Mouse (Mus musculus) neural tube, embryonic 11.5 days (tissue): ENCODE results near the gene Etnk1. TPM values are rescaled to one million over a fixed set of nuclear protein-coding genes. Genes with fewer than 3 reads are reported as not detected.
"Not testable (repeated sequence)": the region's sequence is repeated elsewhere in the genome, so short reads cannot be mapped to it uniquely, and the experiment has no call there.

Experiments
- ATAC-seq: fragments of 200-750 bp; cut with Nextera tagmentation; 2 replicates; pipeline ENCODE4 v1.8.0; 2017; ENCODE audit warnings: moderate number of reproducible peaks, mild to moderate bottlenecking, moderate TSS enrichment, moderate library complexity; ENCODE audit not compliant: insufficient read depth, low FRiP score, low TSS enrichment
- DNase-seq: peaks from one replicate; pipeline ENCODE4 v3.0.0-alpha.2; 2015; ENCODE audit warnings: low spot score
- H3K27ac ChIP-seq: fragments of 300-500 bp; sonication (generic); 2 replicates; pipeline ENCODE4 v1.5.1; 2014; ENCODE audit warnings: low read depth, mild to moderate bottlenecking, low read length
- H3K27me3 ChIP-seq: fragments of 300-500 bp; sonication (generic); 2 replicates; pipeline ENCODE4 v1.6.1; 2014; ENCODE audit warnings: mild to moderate bottlenecking, low read length, mixed read lengths; ENCODE audit not compliant: control insufficient read depth, insufficient read depth
- H3K36me3 ChIP-seq: fragments of 300-500 bp; sonication (generic); 2 replicates; pipeline ENCODE4 v1.6.1; 2014; ENCODE audit warnings: mild to moderate bottlenecking, low read length, moderate library complexity, mixed read lengths; ENCODE audit not compliant: control insufficient read depth, insufficient read depth
- H3K4me1 ChIP-seq: fragments of 300-500 bp; sonication (generic); 2 replicates; pipeline ENCODE4 v1.6.1; 2014; ENCODE audit warnings: low read length, mixed read lengths; ENCODE audit not compliant: control insufficient read depth, insufficient read depth
- H3K4me2 ChIP-seq: fragments of 300-500 bp; sonication (generic); 2 replicates; pipeline ENCODE4 v1.6.1; 2014; ENCODE audit warnings: low read depth, mild to moderate bottlenecking, moderate library complexity
- H3K4me3 ChIP-seq: fragments of 300-500 bp; sonication (generic); 2 replicates; pipeline ENCODE4 v1.5.1; 2014; ENCODE audit warnings: low read depth, low read length
- H3K9ac ChIP-seq: fragments of 300-500 bp; sonication (generic); 2 replicates; pipeline ENCODE4 v1.6.1; 2014; ENCODE audit warnings: mild to moderate bottlenecking, low read length
- H3K9me3 ChIP-seq: fragments of 300-500 bp; sonication (generic); 2 replicates; pipeline ENCODE4 v1.6.1; 2016; ENCODE audit warnings: low read length; ENCODE audit not compliant: control insufficient read depth
- WGBS: fragments of 180-500 bp; shearing (Covaris S2); extraction: QIAGEN DNeasy Blood & Tissue Kit; methylation state at CpG from one replicate; pipeline ENCODE4 v1.1.7; 2014; 5-methylcytosine and 5-hydroxymethylcytosine counted together
- polyA plus RNA-seq: library from polyadenylated mRNA; unstranded; fragments of >200 nt; fragmentation: Nextera tagmentation; extraction: Ambion mirVana; gene quantifications from 2 replicates; pipeline ENCODE4 v1.2.1, GENCODE M21; 2014

The Etnk1 gene
- polyA plus RNA-seq, 1 experiment from 2014 or later, result 35.0 TPM

- ATAC-seq, H3K27me3 ChIP-seq, H3K36me3 ChIP-seq, H3K4me3 ChIP-seq, DNase-seq, H3K27ac ChIP-seq, H3K4me1 ChIP-seq, H3K4me2 ChIP-seq, H3K9ac ChIP-seq, H3K9me3 ChIP-seq: not testable (repeated sequence)
- 94% methylated on average over 3 of the region's 4 CpGs for WGBS
Observed at GRCm38 (mm10) chr6:143172683-143173082, 5.7 kb downstream of the Etnk1 start.

- WGBS, result 92% methylated on average over 4 of the region's 4 CpGs
- H3K4me1 ChIP-seq, result peaks cover 3% of the 10 kb centered on the region; the same call in 1 of the 2 replicates
- DNase-seq (no peak), ATAC-seq (no peak)
- H3K9me3 ChIP-seq, result no peaks in the 10 kb centered on the region
- H3K27ac ChIP-seq, result no peak overlapping the region
- H3K4me3 ChIP-seq, result no peak overlapping the region
- no peak overlapping the region for H3K9ac ChIP-seq
- no peak overlapping the region for H3K4me2 ChIP-seq
- H3K36me3 ChIP-seq, result no peaks in the 10 kb centered on the region
- H3K27me3 ChIP-seq, result no peaks in the 10 kb centered on the region
Observed at GRCm38 (mm10) chr6:143174226-143174625, 7.2 kb downstream of the Etnk1 start.

GRCm38 (mm10) chr6:143174906-143175656 lies 8.1 kb downstream of the Etnk1 start:
- H3K4me1 ChIP-seq, result peaks cover 3% of the 10 kb centered on the region; the same call in 1 of the 2 replicates
- DNase-seq, result peak; percentile 37
- H3K27ac ChIP-seq, result no peak overlapping the region
- ATAC-seq, result no peak
- H3K36me3 ChIP-seq, result no peaks in the 10 kb centered on the region
- no peaks in the 10 kb centered on the region for H3K27me3 ChIP-seq
- H3K4me3 ChIP-seq, result no peak overlapping the region
- no peak overlapping the region for H3K4me2 ChIP-seq
- no peak overlapping the region for H3K9ac ChIP-seq
- 52% methylated on average over 3 of the region's 3 CpGs for WGBS
- H3K9me3 ChIP-seq, result no peaks in the 10 kb centered on the region

- 92% methylated on average over 9 of the region's 9 CpGs for WGBS
- H3K27me3 ChIP-seq, result no peaks in the 10 kb centered on the region
- H3K27ac ChIP-seq, result no peak overlapping the region
- no peak overlapping the region for H3K9ac ChIP-seq
- no peaks in the 10 kb centered on the region for H3K9me3 ChIP-seq
- H3K4me1 ChIP-seq, result no peaks in the 10 kb centered on the region; the same call in 1 of the 2 replicates
- H3K4me2 ChIP-seq, result no peak overlapping the region
- no peak overlapping the region for H3K4me3 ChIP-seq
- H3K36me3 ChIP-seq, result no peaks in the 10 kb centered on the region; the same call in 1 of the 2 replicates
- DNase-seq (no peak), ATAC-seq (no peak)
Observed at GRCm38 (mm10) chr6:143176076-143176475, 9.1 kb downstream of the Etnk1 start.

- H3K9me3 ChIP-seq, result no peaks in the 10 kb centered on the region
- H3K4me3 ChIP-seq, result no peak overlapping the region
- ATAC-seq, result no peak
- H3K27me3 ChIP-seq, result no peaks in the 10 kb centered on the region
- no peaks in the 10 kb centered on the region; the same call in 1 of the 2 replicates for H3K4me1 ChIP-seq
- no peak overlapping the region for H3K4me2 ChIP-seq
- H3K36me3 ChIP-seq, result no peaks in the 10 kb centered on the region; the same call in 1 of the 2 replicates
- DNase-seq, result no peak
- no peak overlapping the region for H3K9ac ChIP-seq
- no peak overlapping the region for H3K27ac ChIP-seq
- WGBS, result 90% methylated on average over 9 of the region's 9 CpGs
Observed at GRCm38 (mm10) chr6:143176591-143176990, 9.6 kb downstream of the Etnk1 start.

- H3K36me3 ChIP-seq, result no peaks in the 10 kb centered on the region; the same call in 1 of the 2 replicates
Observed at GRCm38 (mm10) chr6:143179181-143179580, 12.2 kb downstream of the Etnk1 start.

GRCm38 (mm10) chr6:143179733-143180132 lies 12.7 kb downstream of the Etnk1 start:
- WGBS, result 83% methylated on average over 1 of the region's 2 CpGs
- Histone ChIP-seq H3K4me3 (no peak overlapping the region), H3K4me1 (no peaks in the 10 kb centered on the region; the same call in 1 of the 2 replicates), H3K9me3 (no peaks in the 10 kb centered on the region), H3K27ac (no peak overlapping the region), H3K27me3 (no peaks in the 10 kb centered on the region), H3K36me3 (no peaks in the 10 kb centered on the region; the same call in 1 of the 2 replicates), H3K4me2 (no peak overlapping the region), H3K9ac (no peak overlapping the region)
- DNase-seq, result no peak
- ATAC-seq, result no peak

More at GRCm38 (mm10) chr6:143179181-143179580, 12.2 kb downstream of the Etnk1 start:
- Histone ChIP-seq H3K27me3 (no peaks in the 10 kb centered on the region), H3K27ac (no peak overlapping the region), H3K9ac (no peak overlapping the region), H3K4me2 (no peak overlapping the region), H3K4me1 (no peaks in the 10 kb centered on the region; the same call in 1 of the 2 replicates), H3K4me3 (no peak overlapping the region), H3K9me3 (no peaks in the 10 kb centered on the region)
- 90% methylated on average over 4 of the region's 4 CpGs for WGBS
- DNase-seq (no peak), ATAC-seq (no peak)

GRCm38 (mm10) chr6:143180511-143180910 lies 13.5 kb downstream of the Etnk1 start:
- H3K27me3 ChIP-seq, result no peaks in the 10 kb centered on the region
- ATAC-seq (no peak), DNase-seq (no peak)
- 89% methylated on average over 14 of the region's 14 CpGs for WGBS
- no peak overlapping the region for H3K27ac ChIP-seq
- peaks cover 2% of the 10 kb centered on the region; the same call in 1 of the 2 replicates for H3K36me3 ChIP-seq
- no peak overlapping the region for H3K9ac ChIP-seq
- no peak overlapping the region for H3K4me2 ChIP-seq
- no peaks in the 10 kb centered on the region; the same call in 1 of the 2 replicates for H3K4me1 ChIP-seq
- H3K9me3 ChIP-seq, result no peaks in the 10 kb centered on the region
- no peak overlapping the region for H3K4me3 ChIP-seq

- H3K4me3 ChIP-seq, result no peak overlapping the region
- DNase-seq (no peak), ATAC-seq (no peak)
- no peaks in the 10 kb centered on the region for H3K27me3 ChIP-seq
- peaks cover 2% of the 10 kb centered on the region; the same call in 1 of the 2 replicates for H3K36me3 ChIP-seq
- H3K27ac ChIP-seq, result no peak overlapping the region
- no peak overlapping the region for H3K9ac ChIP-seq
- WGBS, result 93% methylated on average over 3 of the region's 3 CpGs
- no peaks in the 10 kb centered on the region for H3K9me3 ChIP-seq
- H3K4me1 ChIP-seq, result no peaks in the 10 kb centered on the region
- no peak overlapping the region for H3K4me2 ChIP-seq
Observed at GRCm38 (mm10) chr6:143184099-143184498, 17.1 kb downstream of the Etnk1 start.
